Mouse (Mus musculus): ENCODE measurements at regions not wholly inside any gene's neighbourhood (a gene's known extent, or its start where the extent isn't known, plus 50 kb on each side); places are given as distances from the start of the nearest gene placed in this dataset.
A peak's percentile ranks its signal among the peaks of the same experiment; 100 is the strongest.

- TF ChIP-seq CTCF (conservative IDR thresholded peaks at IDR 0.05 in 1 of 2, IDR thresholded peaks at IDR 0.05 in 1 of 2; ENCODE audit: low read depth in 2 of 2, low read length in 2 of 2) (no peak), USF1 (IDR thresholded peaks at IDR 0.05; ENCODE audit: low read depth, low read length) (peak; percentile 84), CHD2 (IDR thresholded peaks at IDR 0.05; ENCODE audit: low read length) (no peak), EP300 (IDR thresholded peaks at IDR 0.05; ENCODE audit: low read length) (no peak), POLR2A (IDR thresholded peaks at IDR 0.05; ENCODE audit: low read depth, low read length) (no peak; the same call in 1 of the 2 replicates), BHLHE40 (IDR thresholded peaks at IDR 0.05; ENCODE audit: low read depth, low read length) (peak; percentile 75), TBP (conservative IDR thresholded peaks at IDR 0.05; ENCODE audit: low read depth, low read length) (peak; percentile 52; the same call in 1 of the 2 replicates), ZKSCAN1 (IDR thresholded peaks at IDR 0.05; ENCODE audit: borderline replicate concordance, low read depth, low read length) (no peak), RCOR1 (conservative IDR thresholded peaks at IDR 0.05; ENCODE audit: low read depth, low read length) (no peak), MEF2A (IDR thresholded peaks at IDR 0.05; ENCODE audit: borderline replicate concordance, low read depth, low read length) (no peak), SMC3 (IDR thresholded peaks at IDR 0.05; ENCODE audit: low read depth, low read length) (no peak), E2F4 (IDR thresholded peaks at IDR 0.05; ENCODE audit: insufficient replicate concordance, low read depth, low read length) (no peak), ZC3H11A (IDR thresholded peaks at IDR 0.05; ENCODE audit: low read depth, low read length) (no peak)
Measured at GRCm38 (mm10) chr16:19153046-19153445, 160.8 kb downstream of the Olfr164 start.
